Mouse (Mus musculus): ENCODE measurements around the gene Smurf1. TPM values are rescaled to one million over a fixed set of nuclear protein-coding genes. Genes with fewer than 3 reads are reported as not detected.

Gene Smurf1
- polyA plus RNA-seq, 1 experiment from 2014 or later: 18.1 TPM

- WGBS: 71% methylated on average over 10 of the region's 10 CpGs
- H3K27ac ChIP-seq (ENCODE audit: low read depth, low read length): no peak overlapping the region
- H3K4me1 ChIP-seq (replicated peaks; ENCODE audit: control insufficient read depth, insufficient read depth, low read length): peaks cover 2% of the 10 kb centered on the region; the same call in 1 of the 2 replicates
- no peaks in the 10 kb centered on the region for H3K9me3 ChIP-seq (ENCODE audit: control insufficient read depth, low read length)
- H3K4me2 ChIP-seq (replicated peaks; ENCODE audit: low read depth, low read length): no peak overlapping the region
- no peaks in the 10 kb centered on the region for H3K27me3 ChIP-seq (ENCODE audit: control insufficient read depth, insufficient read depth, low read length)
- no peak overlapping the region for H3K4me3 ChIP-seq (ENCODE audit: low read depth, low read length)
- H3K36me3 ChIP-seq (ENCODE audit: control insufficient read depth, insufficient read depth, low read length): 0 out of 2 replicates have a peak, but pooled peaks cover 5% of the 10 kb centered on the region
- DNase-seq (ENCODE audit: low spot score) (no peak), ATAC-seq (ENCODE audit: low FRiP score) (no peak)
- no peak overlapping the region for H3K9ac ChIP-seq (ENCODE audit: low read depth, low read length)
These were observed 63.9 kb downstream of the Smurf1 start for GRCm38 (mm10) chr5:144901791-144902190.

GRCm38 (mm10) chr5:144901035-144901434 is 64.6 kb downstream of the Smurf1 start:
- Histone ChIP-seq H3K27ac (ENCODE audit: low read depth, low read length) (no peak overlapping the region), H3K4me2 (replicated peaks; ENCODE audit: low read depth, low read length) (no peak overlapping the region), H3K9me3 (ENCODE audit: control insufficient read depth, low read length) (no peaks in the 10 kb centered on the region), H3K4me3 (ENCODE audit: low read depth, low read length) (no peak overlapping the region), H3K36me3 (ENCODE audit: control insufficient read depth, insufficient read depth, low read length) (0 out of 2 replicates have a peak, but pooled peaks cover 5% of the 10 kb centered on the region), H3K9ac (ENCODE audit: low read depth, low read length) (no peak overlapping the region), H3K27me3 (ENCODE audit: control insufficient read depth, insufficient read depth, low read length) (no peaks in the 10 kb centered on the region), H3K4me1 (replicated peaks; ENCODE audit: control insufficient read depth, insufficient read depth, low read length) (peaks cover 2% of the 10 kb centered on the region; the same call in 1 of the 2 replicates)
- WGBS: 84% methylated on average over 7 of the region's 7 CpGs
- DNase-seq (ENCODE audit: low spot score): no peak
- no peak for ATAC-seq (ENCODE audit: low FRiP score)

GRCm38 (mm10) chr5:144898448-144899052 is 67.1 kb downstream of the Smurf1 start:
- no peak; the same call in 1 of the 2 replicates for ATAC-seq (ENCODE audit: low FRiP score)
- Histone ChIP-seq H3K27ac (ENCODE audit: low read depth, low read length) (no peak overlapping the region), H3K9me3 (ENCODE audit: control insufficient read depth, low read length) (no peaks in the 10 kb centered on the region), H3K27me3 (ENCODE audit: control insufficient read depth, insufficient read depth, low read length) (no peaks in the 10 kb centered on the region), H3K4me3 (ENCODE audit: low read depth, low read length) (no peak overlapping the region), H3K36me3 (ENCODE audit: control insufficient read depth, insufficient read depth, low read length) (0 out of 2 replicates have a peak, but pooled peaks cover 5% of the 10 kb centered on the region), H3K9ac (ENCODE audit: low read depth, low read length) (no peak overlapping the region), H3K4me1 (replicated peaks; ENCODE audit: control insufficient read depth, insufficient read depth, low read length) (peaks cover 2% of the 10 kb centered on the region; the same call in 1 of the 2 replicates), H3K4me2 (replicated peaks; ENCODE audit: low read depth, low read length) (no peak overlapping the region)
- 44% methylated on average over 7 of the region's 7 CpGs for WGBS
- DNase-seq (ENCODE audit: low spot score): peak; percentile 24

- ATAC-seq (ENCODE audit: low FRiP score) (peak; percentile 45; the same call in 1 of the 2 replicates), DNase-seq (ENCODE audit: low spot score) (peak; percentile 33)
- Histone ChIP-seq H3K4me3 (ENCODE audit: low read depth, low read length) (no peak overlapping the region), H3K9ac (ENCODE audit: low read depth, low read length) (no peak overlapping the region), H3K4me2 (replicated peaks; ENCODE audit: low read depth, low read length) (no peak overlapping the region), H3K27ac (ENCODE audit: low read depth, low read length) (0 out of 2 replicates have a peak overlapping the region, but pooled peaks have one; percentile 11), H3K4me1 (replicated peaks; ENCODE audit: control insufficient read depth, insufficient read depth, low read length) (peaks cover 2% of the 10 kb centered on the region; the same call in 1 of the 2 replicates), H3K9me3 (ENCODE audit: control insufficient read depth, low read length) (no peaks in the 10 kb centered on the region), H3K36me3 (ENCODE audit: control insufficient read depth, insufficient read depth, low read length) (0 out of 2 replicates have a peak, but pooled peaks cover 5% of the 10 kb centered on the region), H3K27me3 (ENCODE audit: control insufficient read depth, insufficient read depth, low read length) (no peaks in the 10 kb centered on the region)
- 27% methylated on average over 7 of the region's 7 CpGs for WGBS
These were observed 67.8 kb downstream of the Smurf1 start for GRCm38 (mm10) chr5:144897881-144898280.

- H3K9me3 ChIP-seq (ENCODE audit: control insufficient read depth, low read length): no peaks in the 10 kb centered on the region
- H3K4me3 ChIP-seq (ENCODE audit: low read depth, low read length): no peak overlapping the region
- H3K9ac ChIP-seq (ENCODE audit: low read depth, low read length): no peak overlapping the region
- H3K27me3 ChIP-seq (ENCODE audit: control insufficient read depth, insufficient read depth, low read length): no peaks in the 10 kb centered on the region
- DNase-seq (ENCODE audit: low spot score): no peak
- peaks cover 10% of the 10 kb centered on the region for H3K36me3 ChIP-seq (ENCODE audit: control insufficient read depth, insufficient read depth, low read length)
- 89% methylated on average over 11 of the region's 11 CpGs for WGBS
- ATAC-seq (ENCODE audit: low FRiP score): no peak
- H3K27ac ChIP-seq (ENCODE audit: low read depth, low read length): no peak overlapping the region
- H3K4me1 ChIP-seq (replicated peaks; ENCODE audit: control insufficient read depth, insufficient read depth, low read length): no peaks in the 10 kb centered on the region
- no peak overlapping the region for H3K4me2 ChIP-seq (replicated peaks; ENCODE audit: low read depth, low read length)
These were observed 74.4 kb downstream of the Smurf1 start for GRCm38 (mm10) chr5:144891276-144891675.

GRCm38 (mm10) chr5:144885968-144886650 is 79.5 kb downstream of the Smurf1 start:
- no peaks in the 10 kb centered on the region for H3K4me1 ChIP-seq (replicated peaks; ENCODE audit: control insufficient read depth, insufficient read depth, low read length)
- H3K36me3 ChIP-seq (ENCODE audit: control insufficient read depth, insufficient read depth, low read length): peaks cover 7% of the 10 kb centered on the region

GRCm38 (mm10) chr5:144884629-144885217 is 80.9 kb downstream of the Smurf1 start:
- Histone ChIP-seq H3K9me3 (ENCODE audit: control insufficient read depth, low read length) (no peaks in the 10 kb centered on the region), H3K4me3 (ENCODE audit: low read depth, low read length) (no peak overlapping the region), H3K27me3 (ENCODE audit: control insufficient read depth, insufficient read depth, low read length) (no peaks in the 10 kb centered on the region), H3K9ac (ENCODE audit: low read depth, low read length) (no peak overlapping the region), H3K4me2 (replicated peaks; ENCODE audit: low read depth, low read length) (no peak overlapping the region), H3K27ac (ENCODE audit: low read depth, low read length) (no peak overlapping the region), H3K36me3 (ENCODE audit: control insufficient read depth, insufficient read depth, low read length) (peaks cover 10% of the 10 kb centered on the region; the same call in 1 of the 2 replicates), H3K4me1 (replicated peaks; ENCODE audit: control insufficient read depth, insufficient read depth, low read length) (no peaks in the 10 kb centered on the region)
- ATAC-seq (ENCODE audit: low FRiP score) (no peak), DNase-seq (ENCODE audit: low spot score) (peak; percentile 18)
- 83% methylated on average over 13 of the region's 13 CpGs for whole genome bisulfite sequencing

More at GRCm38 (mm10) chr5:144885968-144886650, 79.5 kb downstream of the Smurf1 start:
- ATAC-seq (ENCODE audit: low FRiP score) (no peak), DNase-seq (ENCODE audit: low spot score) (no peak)
- Histone ChIP-seq H3K9me3 (ENCODE audit: control insufficient read depth, low read length) (no peaks in the 10 kb centered on the region), H3K9ac (ENCODE audit: low read depth, low read length) (no peak overlapping the region), H3K27me3 (ENCODE audit: control insufficient read depth, insufficient read depth, low read length) (no peaks in the 10 kb centered on the region), H3K27ac (ENCODE audit: low read depth, low read length) (no peak overlapping the region), H3K4me2 (replicated peaks; ENCODE audit: low read depth, low read length) (no peak overlapping the region), H3K4me3 (ENCODE audit: low read depth, low read length) (no peak overlapping the region)
- WGBS: 90% methylated on average over 9 of the region's 9 CpGs

- Histone ChIP-seq H3K4me3 (ENCODE audit: low read depth, low read length) (no peak overlapping the region), H3K9ac (ENCODE audit: low read depth, low read length) (no peak overlapping the region), H3K4me2 (replicated peaks; ENCODE audit: low read depth, low read length) (no peak overlapping the region), H3K36me3 (ENCODE audit: control insufficient read depth, insufficient read depth, low read length) (peaks cover 3% of the 10 kb centered on the region; the same call in 1 of the 2 replicates), H3K27ac (ENCODE audit: low read depth, low read length) (no peak overlapping the region), H3K27me3 (ENCODE audit: control insufficient read depth, insufficient read depth, low read length) (no peaks in the 10 kb centered on the region), H3K9me3 (ENCODE audit: control insufficient read depth, low read length) (no peaks in the 10 kb centered on the region), H3K4me1 (replicated peaks; ENCODE audit: control insufficient read depth, insufficient read depth, low read length) (no peaks in the 10 kb centered on the region)
- DNase-seq (ENCODE audit: low spot score): no peak
- 91% methylated on average over 14 of the region's 14 CpGs for WGBS
- ATAC-seq (ENCODE audit: low FRiP score): no peak
These were observed 83.8 kb downstream of the Smurf1 start for GRCm38 (mm10) chr5:144881670-144882399.

Data from hindbrain, embryonic 11.5 days (tissue).